Mouse (Mus musculus): Measurements from ENCODE around the gene Krt17.

GRCm38 (mm10) chr11:100219304-100219703 lies 41.5 kb downstream of the Krt17 start:
- TF ChIP-seq GATA1 (IDR thresholded peaks at IDR 0.05; ENCODE audit: borderline replicate concordance, low read length) (no peak), FLI1 (IDR thresholded peaks at IDR 0.05; ENCODE audit: low read length) (no peak)

All from megakaryocyte, embryonic 14.5 days (primary cell).